Mouse (Mus musculus) E14TG2a.4 (cell line): Measurements from ENCODE around the gene Aig1.

Experiments
- H3K27me3 ChIP-seq: 2 replicates; pipeline ENCODE4 v1.6.1; 2014; ENCODE audit warnings: low read length, control low read depth; ENCODE audit not compliant: insufficient read depth
- H3K36me3 ChIP-seq: 2 replicates; pipeline ENCODE4 v1.6.1; 2014; ENCODE audit warnings: low read length, control low read depth; ENCODE audit not compliant: insufficient read depth
- H3K4me1 ChIP-seq: replicated peaks from 2 replicates; pipeline ENCODE4 v1.6.1; 2014; ENCODE audit warnings: low read depth, low read length, control low read depth
- H3K4me3 ChIP-seq: replicated peaks from 2 replicates; pipeline ENCODE4 v1.5.1; 2014; ENCODE audit warnings: mild to moderate bottlenecking, low read length
- H3K9me3 ChIP-seq: 2 replicates; pipeline ENCODE4 v1.6.1; 2014; ENCODE audit warnings: low read length, control low read depth
- CTCF ChIP-seq: conservative IDR thresholded peaks from 2 replicates; pipeline ENCODE4 v1.5.1; 2014; ENCODE audit warnings: low read length
- NANOG ChIP-seq: IDR thresholded peaks from 2 replicates; pipeline ENCODE4 v1.6.1; 2014; ENCODE audit warnings: borderline replicate concordance, low read length, mixed read lengths
- POU5F1 ChIP-seq: IDR thresholded peaks from 2 replicates; pipeline ENCODE4 v1.6.1; 2014; ENCODE audit warnings: low read length, borderline replicate concordance

Gene Aig1

DNA sequence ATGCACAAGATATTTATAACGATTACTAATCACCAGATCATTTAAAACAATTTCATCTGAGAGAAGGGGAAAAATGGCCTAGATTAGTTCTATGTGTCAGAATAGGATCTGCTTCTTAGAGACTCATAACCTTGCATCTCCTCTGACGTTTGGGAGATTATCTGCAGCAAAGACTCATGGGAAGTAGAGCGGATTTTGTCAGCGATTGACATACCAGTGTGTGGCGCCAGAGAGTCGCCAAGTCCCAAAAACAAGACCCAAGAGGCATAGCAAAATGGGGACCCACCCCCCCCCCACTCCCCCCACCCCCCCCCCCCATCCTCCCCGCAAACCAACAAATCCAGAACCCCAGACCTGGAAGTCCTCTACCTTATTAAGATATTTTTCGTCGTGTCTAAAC lies 13.7 kb upstream of the Aig1 start:
- Histone ChIP-seq H3K4me1 (no peaks in the 10 kb centered on the region), H3K27me3 (no peaks in the 10 kb centered on the region), H3K9me3 (no peaks in the 10 kb centered on the region), H3K36me3 (no peaks in the 10 kb centered on the region), H3K4me3 (no peak overlapping the region)
- no peak for TF ChIP-seq CTCF
- TF ChIP-seq NANOG, result no peak
- TF ChIP-seq POU5F1, result no peak

DNA sequence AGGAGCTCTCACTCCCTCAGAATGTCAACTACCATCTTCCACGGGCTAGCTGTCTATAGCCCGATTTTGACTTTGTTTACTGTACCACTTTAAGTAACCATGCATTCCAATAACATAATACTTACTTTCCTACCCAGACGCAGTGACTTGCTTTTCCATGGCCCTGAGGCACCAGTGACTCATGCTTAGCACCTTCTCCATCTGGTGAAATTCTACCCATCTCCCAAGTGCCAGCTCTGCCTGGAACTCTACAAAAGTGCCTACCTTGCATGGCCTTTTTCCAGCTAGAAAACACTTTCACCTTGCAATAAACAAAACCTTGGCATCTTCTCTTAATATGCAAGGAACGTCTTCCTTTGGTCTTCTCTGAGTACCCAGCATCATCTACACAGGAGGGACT lies 9.9 kb upstream of the Aig1 start:
- H3K36me3 ChIP-seq, result no peaks in the 10 kb centered on the region
- no peaks in the 10 kb centered on the region for H3K4me1 ChIP-seq
- no peaks in the 10 kb centered on the region for H3K9me3 ChIP-seq
- H3K4me3 ChIP-seq, result no peak overlapping the region
- H3K27me3 ChIP-seq, result no peaks in the 10 kb centered on the region
- TF ChIP-seq POU5F1, result no peak

DNA sequence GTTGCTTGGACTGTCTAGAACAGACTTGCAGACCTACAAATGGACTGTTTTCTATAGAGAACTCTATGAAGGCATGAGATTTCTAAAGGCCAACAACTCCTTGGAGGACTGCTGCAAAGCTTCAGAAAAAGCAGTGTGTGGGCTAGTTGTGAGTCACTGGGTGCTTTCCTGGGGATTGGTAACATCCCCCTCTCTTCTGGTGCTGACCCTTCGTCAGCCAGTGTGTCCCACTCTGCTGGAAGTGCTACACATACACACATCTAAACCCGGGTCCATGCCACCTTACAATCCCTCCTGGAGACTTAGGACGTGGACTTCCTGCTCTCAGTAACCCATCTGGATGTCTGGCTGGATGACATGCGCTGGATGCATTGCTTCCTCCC lies 6.2 kb upstream of the Aig1 start:
- no peak for TF ChIP-seq CTCF
- no peak for TF ChIP-seq POU5F1
- no peak for TF ChIP-seq NANOG
- Histone ChIP-seq H3K27me3 (peaks cover 2% of the 10 kb centered on the region; the same call in 1 of the 2 replicates), H3K4me3 (no peak overlapping the region), H3K9me3 (no peaks in the 10 kb centered on the region), H3K36me3 (no peaks in the 10 kb centered on the region), H3K4me1 (no peaks in the 10 kb centered on the region)

DNA sequence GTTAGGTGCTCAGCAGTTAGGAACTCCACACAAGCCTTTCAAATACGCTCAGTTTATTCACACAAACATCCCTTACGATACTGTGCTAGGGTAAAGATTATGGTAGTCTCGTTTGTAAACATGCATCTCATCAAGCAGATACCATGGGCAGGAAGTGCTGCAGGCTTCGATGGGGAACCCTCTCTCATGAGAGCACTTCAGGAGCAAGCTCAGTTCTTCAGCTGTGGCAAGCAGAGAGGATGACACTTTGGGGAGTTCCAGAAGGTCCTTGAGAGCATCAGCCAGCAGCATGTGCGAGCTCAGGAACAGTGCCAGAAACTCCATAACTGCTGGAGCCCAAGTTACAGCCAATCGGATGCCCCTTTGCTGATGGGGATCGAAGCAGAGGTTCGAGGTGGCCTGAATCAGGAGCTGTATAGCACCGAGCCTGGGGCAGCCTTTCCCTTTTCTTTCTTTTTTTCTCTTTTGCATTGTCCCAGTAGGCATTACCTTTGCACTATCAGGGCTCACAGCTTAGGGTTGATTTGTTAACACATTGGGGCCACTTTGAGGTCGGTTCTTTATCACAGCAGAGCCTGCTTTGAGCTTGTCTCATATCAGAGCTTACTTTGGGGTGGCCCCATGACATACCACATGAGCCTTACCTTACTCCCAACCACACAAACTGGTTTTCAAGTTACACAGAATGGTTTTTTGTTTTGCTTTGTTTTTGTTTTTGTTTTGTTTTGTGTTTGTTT lies 5.7 kb upstream of the Aig1 start:
- Histone ChIP-seq H3K4me3 (no peak overlapping the region), H3K4me1 (peaks cover 4% of the 10 kb centered on the region; the same call in 1 of the 2 replicates), H3K9me3 (no peaks in the 10 kb centered on the region), H3K36me3 (no peaks in the 10 kb centered on the region), H3K27me3 (peaks cover 6% of the 10 kb centered on the region)
- no peak for TF ChIP-seq NANOG
- no peak for TF ChIP-seq CTCF
- no peak for TF ChIP-seq POU5F1

DNA sequence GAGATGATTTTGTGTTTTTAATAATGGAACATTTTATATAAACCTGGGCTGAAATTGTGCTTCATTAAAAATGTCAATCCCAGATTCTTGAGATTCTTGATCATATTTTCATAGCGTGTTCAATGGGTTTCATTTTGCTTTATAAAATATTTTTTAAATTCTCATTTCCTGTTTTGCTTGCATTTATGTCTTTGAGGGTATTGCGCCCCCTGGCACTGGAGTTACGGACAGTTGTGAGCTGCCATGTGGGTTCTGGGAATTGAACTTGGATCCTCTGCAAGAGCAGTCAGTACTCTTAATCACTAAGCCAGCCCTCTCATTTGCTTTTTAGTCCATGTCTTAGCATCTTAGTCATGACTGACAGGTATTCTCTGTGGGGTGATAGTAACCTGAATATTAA lies 1.8 kb upstream of the Aig1 start:
- Histone ChIP-seq H3K9me3 (no peaks in the 10 kb centered on the region), H3K27me3 (peaks cover 24% of the 10 kb centered on the region)
- TF ChIP-seq CTCF, result no peak
- no peak for TF ChIP-seq POU5F1
- no peak for TF ChIP-seq NANOG

DNA sequence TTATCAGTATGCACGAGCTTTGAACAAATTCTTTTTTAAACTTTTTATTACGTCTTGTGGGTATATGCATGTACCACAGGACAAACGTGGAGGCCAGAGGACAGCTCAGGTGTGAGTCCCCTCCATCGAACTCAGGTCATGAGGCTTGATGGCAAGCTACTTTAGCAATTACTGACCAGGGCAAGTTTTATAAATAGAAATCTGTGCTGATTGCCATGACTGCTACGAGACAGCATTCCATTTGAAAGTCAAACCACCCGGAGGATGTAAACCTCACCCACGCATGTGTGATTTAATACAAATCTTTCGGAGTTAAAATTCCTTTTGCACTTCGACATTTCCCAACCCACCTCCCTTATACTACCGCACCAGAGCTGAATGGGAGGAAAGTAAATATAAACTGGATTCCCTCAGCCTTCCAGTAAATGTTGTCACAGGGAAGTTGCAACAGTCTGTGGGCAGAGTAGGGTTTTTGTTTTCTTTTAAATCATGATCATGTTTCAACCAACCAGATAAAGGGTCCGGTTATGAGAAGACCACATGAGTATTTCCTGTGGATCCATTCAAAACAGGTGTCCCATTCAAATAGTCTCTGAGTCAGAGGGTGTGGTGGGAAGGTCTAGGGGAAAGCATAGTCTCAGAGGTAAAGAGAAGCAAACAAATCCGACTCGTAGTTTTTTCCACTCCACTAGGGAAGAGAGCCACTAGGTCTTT lies 699 bp upstream of the Aig1 start:
- TF ChIP-seq NANOG (no peak), CTCF (no peak), POU5F1 (no peak)

More for the DNA sequence above, 1.8 kb upstream of the Aig1 start:
- Histone ChIP-seq H3K4me1 (peaks cover 13% of the 10 kb centered on the region; the same call in 1 of the 2 replicates), H3K4me3 (no peak overlapping the region), H3K36me3 (no peaks in the 10 kb centered on the region)

DNA sequence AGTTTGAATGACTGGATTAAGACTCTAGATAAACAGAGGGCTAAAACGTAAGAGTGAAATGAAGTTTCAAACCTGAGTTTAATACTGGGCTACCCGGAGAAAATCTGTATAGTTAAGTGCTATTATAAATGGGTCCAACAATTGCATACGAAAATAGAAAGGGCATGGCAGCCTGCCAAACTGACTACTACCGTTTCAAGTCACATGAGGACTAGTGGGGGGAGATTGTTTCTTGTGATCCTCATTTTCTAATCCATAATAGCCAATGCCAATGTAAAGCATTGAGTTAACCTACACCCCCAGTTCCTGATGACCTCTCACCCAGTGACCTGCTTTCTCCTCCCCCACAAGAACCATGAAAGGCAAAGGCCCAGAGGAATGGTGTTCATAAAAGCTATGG lies 2.4 kb downstream of the Aig1 start:
- TF ChIP-seq CTCF (no peak), NANOG (no peak), POU5F1 (no peak)
- H3K27me3 ChIP-seq, result peaks cover 24% of the 10 kb centered on the region
- peaks cover 13% of the 10 kb centered on the region; the same call in 1 of the 2 replicates for H3K4me1 ChIP-seq
- no peak overlapping the region for H3K4me3 ChIP-seq
- H3K36me3 ChIP-seq, result no peaks in the 10 kb centered on the region
- H3K9me3 ChIP-seq, result no peaks in the 10 kb centered on the region

More for the DNA sequence above, 699 bp upstream of the Aig1 start:
- Histone ChIP-seq H3K36me3 (no peaks in the 10 kb centered on the region), H3K4me1 (peaks cover 13% of the 10 kb centered on the region; the same call in 1 of the 2 replicates), H3K27me3 (peaks cover 24% of the 10 kb centered on the region), H3K9me3 (no peaks in the 10 kb centered on the region), H3K4me3 (peak overlapping the region; percentile 80)

DNA sequence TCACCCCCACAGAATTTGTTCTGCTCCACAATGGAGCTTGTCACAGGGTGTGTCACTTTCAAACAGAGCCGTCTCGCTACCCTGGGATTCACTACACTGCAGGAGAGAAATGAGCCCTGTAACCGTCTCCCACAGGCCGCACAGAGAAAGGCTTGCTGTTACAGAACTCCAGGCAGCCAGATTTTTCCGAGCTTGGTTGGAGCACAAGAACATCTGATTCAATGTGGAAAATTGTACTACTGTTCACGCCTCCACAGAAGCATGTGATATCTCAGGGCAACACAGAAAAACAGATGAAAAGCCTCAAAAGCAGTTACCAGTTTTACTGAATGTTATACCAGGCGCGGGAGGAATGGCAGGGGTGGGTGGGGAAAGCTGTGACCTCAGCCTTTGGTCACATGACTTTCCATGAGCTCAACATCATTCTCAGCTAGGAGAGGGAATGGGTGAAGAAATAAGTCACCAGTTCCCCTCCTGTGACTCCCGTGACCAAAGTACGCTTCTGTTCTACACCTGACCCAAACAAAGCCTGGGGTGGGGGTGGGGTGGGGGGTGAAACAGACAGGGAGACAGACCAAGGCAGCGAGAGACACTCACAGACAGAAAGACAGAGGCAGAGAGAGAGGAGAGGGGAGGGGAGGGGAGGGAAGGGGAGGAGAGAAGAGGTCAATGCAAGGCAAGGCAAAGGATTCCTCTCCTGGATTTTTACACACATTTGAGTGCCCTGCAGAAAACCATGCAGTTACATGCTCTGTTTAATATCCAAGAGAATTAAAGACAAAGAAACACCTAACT lies 7.5 kb downstream of the Aig1 start:
- Histone ChIP-seq H3K36me3 (no peaks in the 10 kb centered on the region), H3K27me3 (no peaks in the 10 kb centered on the region), H3K9me3 (no peaks in the 10 kb centered on the region), H3K4me3 (no peak overlapping the region), H3K4me1 (peaks cover 4% of the 10 kb centered on the region)
- TF ChIP-seq NANOG, result no peak
- no peak for TF ChIP-seq CTCF
